Mouse (Mus musculus): ENCODE measurements around the gene Eef2k.

Gene Eef2k

DNA sequence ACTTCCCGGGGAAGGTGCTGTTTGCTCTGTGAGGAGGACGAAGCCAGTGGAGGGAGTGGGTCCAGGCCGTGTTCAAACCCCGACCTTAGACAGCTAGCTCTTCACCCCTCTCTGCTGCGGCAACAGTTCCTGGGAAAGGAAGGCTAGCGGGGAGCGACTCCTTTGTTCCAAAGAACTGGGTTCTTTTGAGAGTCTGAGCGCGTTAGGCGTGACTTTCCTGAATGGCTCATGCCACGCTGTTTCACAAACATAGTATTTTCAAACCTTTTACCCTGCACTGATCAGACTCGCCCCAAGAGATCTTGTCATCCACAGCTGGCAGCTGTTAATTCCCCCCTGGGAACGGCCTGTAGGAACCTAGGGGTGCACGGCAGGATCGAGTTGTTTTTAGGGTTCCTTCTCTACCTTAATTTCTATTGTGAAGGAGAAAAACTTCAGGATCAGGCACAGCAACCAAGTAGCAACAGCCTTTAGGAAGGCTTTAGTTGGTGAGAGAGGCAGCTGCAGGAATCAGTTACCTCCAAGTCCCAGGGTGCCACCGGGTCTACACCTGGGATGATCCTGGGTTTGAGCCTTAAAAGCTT is 1.3 kb downstream of the Eef2k start:
- DNase-seq (ENCODE audit: extremely low spot score), result peak; percentile 27

DNA sequence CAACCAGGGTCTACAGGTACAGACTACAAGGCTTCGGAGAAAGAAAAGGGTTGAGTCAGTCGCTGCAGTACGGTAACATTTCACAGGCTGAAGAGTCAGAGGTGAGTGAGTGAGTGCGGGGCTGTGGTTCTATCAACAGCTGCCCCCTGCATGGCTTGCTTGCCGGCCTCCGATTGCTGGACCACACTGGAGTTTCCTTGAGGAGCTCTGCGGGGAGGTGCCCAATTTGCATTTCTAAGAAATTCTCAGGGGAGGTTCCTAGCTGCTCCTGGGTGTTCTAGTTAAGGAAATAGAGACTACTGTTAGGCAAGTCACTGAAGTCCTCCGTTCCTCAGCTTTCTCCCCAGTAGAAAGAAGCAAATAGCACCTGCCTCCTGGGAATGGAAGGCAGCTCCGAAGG is 2.1 kb downstream of the Eef2k start:
- no peak for DNase-seq (ENCODE audit: extremely low spot score)

DNA sequence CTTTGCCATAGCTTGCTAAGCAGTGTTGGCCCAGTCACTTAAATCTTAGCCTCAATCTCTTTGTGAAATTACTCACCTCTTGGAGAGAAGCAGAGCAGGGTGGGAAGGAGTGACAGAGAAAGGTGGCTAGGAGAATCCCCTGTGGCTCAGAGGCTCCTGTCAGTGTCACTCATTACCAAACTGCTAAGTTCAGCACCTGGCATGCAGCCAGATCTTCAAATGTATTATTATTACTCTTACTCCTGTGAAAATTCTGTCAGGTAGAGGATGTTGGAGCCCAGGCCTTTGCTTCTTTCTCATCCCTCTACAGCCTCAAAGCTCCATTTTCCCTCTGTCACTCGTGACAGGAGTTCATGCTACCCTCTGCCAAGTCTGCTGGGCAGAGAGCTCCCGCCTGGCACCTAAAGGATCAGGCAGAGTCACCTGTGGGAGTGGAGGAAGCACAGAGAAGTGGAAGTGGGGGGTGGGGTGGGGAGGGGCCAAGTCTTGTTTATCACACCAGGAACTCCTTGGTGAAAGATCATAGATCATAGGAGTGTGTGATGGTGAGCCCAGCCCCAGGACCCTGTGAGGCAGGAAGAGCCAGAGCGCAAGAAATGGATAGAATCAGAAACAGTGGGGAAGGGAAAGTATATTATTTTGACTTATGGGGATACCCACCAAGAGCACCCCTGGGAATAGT is 6.3 kb downstream of the Eef2k start:
- no peak for DNase-seq (ENCODE audit: extremely low spot score)

DNA sequence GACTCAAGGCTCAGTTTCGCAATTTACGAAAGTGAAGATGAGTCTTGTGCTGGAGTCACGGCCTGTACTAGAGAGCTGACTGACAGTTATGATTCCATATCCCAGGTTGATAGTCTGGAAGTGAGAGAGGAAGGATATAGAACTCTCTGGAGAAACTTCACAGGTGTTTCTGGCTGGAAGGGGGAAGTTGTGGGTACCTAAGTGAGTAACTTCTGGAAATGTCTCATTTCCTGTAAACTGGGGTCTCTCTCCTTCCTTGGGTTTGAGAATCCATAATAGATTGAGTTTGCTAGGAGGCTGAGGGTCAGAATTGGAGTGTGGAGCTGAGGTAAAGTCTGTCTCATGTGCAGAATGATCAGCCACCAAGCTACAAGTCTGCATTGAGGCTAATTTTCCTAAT is 7.5 kb downstream of the Eef2k start:
- DNase-seq (ENCODE audit: extremely low spot score), result no peak

DNA sequence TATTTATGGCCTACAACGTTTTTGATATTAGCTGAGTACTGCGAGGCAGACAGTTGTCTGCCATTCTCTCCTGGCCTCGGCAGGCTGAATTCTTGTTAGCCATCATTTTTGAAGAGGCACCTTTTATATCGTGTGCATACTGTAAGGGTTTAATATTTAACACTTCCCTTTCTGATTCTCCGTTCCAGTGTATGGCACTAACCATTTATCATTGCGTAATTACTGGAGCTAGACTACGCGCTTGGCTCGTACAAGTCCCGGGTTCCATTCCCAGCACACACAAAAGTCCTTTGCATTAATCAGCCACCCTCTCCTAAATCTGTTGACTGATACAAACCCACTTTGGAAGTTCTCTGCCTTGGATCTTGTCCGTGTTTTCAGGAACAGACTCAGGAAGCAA is 17.2 kb downstream of the Eef2k start:
- DNase-seq (ENCODE audit: extremely low spot score), result no peak

DNA sequence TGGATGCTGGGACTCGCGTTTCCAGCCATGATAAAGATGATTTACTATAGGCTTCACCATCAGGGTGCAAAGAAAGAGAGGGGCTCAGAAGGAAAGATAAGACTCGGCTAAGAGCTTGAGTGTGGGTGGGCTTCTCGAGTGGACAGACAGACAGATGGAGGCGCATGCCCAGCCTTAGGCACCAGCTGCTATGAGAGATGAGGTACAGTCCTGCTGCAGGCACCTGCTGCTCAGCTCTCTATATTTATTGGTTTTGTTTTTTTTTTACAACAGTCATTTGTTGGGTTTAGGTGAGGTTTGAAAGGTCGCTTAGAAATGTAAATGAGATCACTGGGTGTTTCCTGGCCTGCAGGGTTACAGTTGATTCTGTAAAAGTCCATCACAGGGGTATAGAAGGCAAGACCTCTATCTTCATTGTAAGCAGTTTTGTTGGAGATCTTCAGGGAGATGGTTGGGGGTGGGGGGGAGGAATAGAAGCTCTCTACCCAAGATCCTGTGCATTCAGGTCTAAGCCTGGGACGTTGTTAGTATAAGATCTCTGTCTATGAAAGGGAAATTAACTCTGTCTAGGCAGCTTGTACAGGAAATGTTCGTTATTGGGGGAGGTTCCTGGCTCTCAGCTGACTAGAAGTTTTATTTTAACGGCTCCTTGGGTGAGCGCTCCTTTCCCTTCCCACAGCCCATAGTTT is 18.3 kb downstream of the Eef2k start:
- no peak for DNase-seq (ENCODE audit: extremely low spot score)

DNA sequence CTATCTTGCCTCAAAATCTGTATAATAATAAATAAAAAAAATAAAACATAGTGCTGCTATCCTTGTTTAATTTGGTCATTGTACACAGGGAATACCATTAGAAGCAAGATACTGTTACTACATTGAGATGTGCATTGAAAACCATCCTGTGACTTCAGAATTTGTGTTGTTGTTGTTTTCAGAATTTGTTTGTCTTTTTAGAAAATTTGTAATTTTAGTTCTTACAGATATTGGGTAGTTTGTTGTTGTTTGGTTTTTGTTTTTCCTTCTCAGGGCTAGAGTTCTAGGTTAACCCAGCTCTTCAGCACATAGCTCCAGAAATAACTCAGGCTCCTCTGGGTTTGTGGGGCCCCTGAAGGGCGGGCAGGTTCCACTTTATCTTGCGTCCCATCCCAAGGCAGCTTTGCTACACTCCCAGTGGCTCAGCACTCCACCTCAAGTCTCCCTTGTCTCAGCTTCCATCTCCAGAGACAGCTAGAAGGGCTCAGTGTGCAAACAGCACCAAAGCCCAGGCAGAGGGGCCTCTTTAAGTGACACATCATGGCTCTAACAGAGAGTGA is 18.9 kb downstream of the Eef2k start:
- DNase-seq (ENCODE audit: extremely low spot score), result no peak

DNA sequence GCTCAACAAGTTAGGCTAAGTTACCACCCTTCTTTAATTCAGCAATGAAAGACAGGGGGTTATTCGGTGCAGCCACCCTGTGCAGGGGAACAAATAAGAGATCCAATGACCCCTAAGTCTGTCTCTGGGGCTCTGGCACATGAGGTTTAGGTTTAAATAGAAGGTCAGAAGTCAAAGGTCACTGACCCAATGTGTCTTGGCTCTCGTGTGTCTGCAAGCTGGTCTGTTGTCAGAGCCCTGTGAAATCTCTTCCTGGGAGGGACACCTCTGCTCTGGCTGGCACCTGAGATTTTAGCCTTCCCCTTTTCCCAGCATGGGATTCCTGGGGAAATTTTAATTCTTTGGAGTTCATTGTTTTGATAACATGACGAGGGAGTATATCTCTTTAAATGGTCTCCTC is 19.6 kb downstream of the Eef2k start:
- peak; percentile 79 for DNase-seq (ENCODE audit: extremely low spot score)

DNA sequence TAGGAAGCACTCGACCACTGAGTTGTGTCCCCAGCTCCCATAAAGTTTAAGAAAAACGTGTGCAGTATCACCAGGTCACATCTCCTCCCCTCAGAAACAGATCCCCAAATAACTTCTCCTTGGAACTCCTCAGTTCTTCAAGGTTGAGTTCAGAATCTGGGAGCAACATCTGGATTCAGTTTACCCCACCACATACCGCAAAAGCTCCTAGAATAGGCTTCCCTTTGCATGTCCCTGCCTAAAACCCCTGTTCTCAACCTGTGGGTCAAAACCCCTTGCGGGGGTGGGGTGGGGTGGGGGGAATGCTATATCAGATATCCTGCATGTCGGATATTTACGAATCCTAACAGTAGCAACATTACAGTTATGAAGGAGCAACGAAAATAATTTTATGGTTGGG is 20.0 kb downstream of the Eef2k start:
- DNase-seq (ENCODE audit: extremely low spot score), result peak; percentile 46

DNA sequence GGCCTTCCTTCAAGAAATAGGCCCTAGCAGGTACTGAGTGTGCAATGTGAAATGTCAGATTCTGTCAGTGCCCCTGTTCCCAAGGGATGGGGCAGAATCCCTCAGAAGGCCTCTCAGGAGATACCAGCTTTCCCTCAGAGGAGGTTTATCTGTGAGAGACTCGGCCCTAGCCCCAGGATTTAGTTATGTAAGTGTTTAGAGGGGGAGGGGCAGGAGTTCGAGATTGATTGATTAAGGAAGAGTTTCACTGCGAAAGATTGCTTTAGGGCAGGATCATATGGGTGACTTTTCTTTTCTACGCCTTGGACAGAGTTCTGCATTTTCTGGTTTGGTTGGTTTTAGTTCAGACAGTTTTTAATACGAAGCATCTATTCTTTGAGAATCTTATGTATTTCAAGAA is 20.8 kb downstream of the Eef2k start:
- DNase-seq (ENCODE audit: extremely low spot score), result peak; percentile 38

DNA sequence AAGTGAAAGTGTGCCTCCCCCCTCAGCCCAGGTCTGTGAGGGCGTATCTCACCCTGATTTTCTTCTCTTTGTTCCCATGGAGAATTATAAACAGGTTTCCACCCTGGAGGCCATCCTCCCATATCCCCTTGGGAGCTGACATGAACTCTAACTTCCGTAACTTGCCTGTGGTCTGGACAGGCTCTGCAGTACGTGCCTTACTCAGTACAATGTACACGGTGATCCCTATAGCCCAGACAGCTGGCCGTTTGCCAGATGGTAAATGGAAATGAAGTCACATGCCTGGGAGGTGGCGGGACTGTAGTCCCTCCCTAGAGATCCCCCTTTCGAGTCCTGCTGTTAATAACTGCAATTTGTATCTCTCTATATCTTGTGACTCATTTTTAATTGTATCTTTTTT is 22.5 kb downstream of the Eef2k start:
- DNase-seq (ENCODE audit: extremely low spot score), result peak; percentile 57

DNA sequence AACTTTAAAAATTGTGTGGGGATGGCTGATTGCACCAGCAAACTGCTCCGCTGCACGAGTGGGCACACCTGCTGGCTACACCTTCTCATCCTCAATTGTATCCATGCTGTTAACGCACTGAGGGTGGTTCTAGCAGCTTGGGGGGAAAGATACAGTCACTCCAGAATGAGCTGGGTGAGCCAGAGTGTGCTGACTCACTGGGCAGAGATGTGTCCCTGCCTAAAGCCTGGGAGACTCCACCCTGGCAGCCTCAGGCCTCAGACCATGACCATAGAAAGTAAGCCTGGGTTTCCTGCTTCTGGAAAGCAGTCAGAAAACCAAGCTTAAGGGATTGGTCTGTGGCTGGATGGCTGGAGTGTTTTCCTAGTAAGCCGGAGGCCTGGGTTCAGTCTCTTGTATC is 23.2 kb downstream of the Eef2k start:
- no peak for DNase-seq (ENCODE audit: extremely low spot score)

DNA sequence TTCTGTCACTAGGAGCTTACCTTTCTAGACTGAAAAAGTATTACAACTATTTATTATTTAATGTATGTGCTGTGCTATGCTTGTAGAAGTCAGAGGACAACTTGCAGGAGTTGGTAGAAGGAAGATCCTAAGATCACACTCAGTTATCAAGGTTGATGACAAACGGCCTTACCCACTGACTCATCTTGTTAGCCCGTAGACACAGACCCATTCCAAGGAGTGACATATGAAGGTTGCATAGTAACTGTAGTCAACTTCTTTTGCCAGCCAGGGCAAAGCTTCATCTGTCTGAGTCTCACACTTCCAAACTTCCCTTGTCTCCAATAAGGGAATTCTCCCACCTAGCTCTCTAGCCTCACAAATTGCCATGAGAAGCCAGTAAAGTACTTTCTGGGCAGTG is 24.1 kb downstream of the Eef2k start:
- no peak for DNase-seq (ENCODE audit: extremely low spot score)

DNA sequence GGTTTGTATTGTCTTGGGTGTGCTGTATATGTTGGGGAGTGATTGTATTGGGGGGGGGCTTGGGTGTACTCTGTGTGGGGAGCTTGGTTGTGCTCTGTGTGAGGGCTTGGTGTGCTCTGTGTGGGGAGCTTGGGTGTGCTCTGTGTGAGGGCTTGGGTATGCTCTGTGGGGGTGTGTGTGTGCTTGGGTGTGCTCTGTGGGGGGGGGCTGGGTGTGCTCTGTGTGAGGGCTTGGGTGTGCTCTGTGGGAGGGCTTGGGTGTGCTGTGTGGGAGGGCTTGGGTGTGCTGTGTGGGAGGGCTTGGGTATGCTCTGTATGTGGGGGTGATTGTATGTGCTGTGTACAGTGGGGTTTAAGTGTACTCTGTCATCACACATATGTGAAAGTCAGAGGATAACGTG is 25.1 kb downstream of the Eef2k start:
- DNase-seq (ENCODE audit: extremely low spot score), result no peak

DNA sequence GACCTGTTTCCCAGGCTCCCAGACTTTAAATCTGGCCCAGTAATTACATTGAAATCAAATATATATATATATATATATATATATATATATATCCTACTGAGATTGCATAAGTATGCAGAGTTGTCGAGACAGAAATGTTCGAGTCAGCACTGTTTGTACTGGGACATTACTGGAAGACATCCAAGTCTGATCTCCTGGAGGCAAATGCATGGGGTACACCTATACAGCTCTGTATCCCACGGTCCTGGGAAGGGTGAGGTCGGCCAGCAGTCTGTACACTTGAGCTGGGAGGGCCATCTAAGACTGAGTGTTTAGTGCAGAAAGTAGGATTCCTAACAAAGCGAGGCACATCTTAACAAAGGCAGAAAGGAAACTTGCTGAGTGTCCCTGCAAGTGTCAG is 27.3 kb downstream of the Eef2k start:
- no peak for DNase-seq (ENCODE audit: extremely low spot score)

DNA sequence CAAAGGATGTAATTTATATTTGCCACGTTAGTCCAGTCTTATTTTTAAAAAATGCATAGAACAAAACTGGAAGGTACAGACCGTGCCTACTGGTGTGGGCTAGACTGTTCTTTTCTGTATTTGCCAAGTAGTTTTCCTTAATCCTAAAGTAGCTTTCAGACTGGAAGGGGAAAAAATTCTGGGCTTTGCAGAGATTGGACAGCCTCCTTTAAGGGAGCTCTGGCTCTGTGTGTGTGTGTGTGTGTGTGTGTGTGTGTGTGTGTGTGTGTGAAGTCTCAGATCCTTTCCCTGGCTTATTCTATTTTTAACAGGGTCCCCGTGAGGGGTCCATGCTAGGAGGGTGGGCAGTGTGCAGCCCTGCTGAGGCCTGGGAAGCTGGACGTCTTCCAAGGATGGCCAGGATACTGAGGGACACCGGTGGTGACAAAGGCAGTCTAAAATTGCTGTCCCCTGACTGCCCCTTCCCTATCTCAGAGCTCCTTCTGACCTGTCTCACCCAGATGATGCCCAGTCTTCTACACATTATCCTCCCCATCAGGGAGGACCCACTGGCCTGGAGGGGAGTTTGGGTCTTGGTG is 27.9 kb downstream of the Eef2k start:
- no peak for DNase-seq (ENCODE audit: extremely low spot score)

DNA sequence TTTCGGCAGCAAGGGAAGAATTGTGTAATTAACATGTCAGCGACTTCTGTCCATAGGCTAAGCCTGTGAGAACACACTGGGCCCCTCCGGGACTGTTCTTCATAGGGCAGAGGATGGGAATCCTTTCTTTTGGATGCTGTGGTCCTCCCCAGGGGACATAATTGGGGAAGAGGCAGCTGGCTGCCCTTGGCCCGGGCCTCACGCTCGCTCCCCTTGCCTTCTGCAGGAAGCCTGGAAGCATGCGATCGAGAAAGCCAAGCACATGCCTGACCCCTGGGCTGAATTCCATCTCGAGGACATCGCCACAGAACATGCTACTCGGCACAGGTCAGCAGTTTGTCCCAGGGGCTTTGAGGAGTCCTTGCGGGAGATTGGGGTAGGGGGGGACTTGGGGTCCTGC is 30.5 kb downstream of the Eef2k start:
- no peak for DNase-seq (ENCODE audit: extremely low spot score)

DNA sequence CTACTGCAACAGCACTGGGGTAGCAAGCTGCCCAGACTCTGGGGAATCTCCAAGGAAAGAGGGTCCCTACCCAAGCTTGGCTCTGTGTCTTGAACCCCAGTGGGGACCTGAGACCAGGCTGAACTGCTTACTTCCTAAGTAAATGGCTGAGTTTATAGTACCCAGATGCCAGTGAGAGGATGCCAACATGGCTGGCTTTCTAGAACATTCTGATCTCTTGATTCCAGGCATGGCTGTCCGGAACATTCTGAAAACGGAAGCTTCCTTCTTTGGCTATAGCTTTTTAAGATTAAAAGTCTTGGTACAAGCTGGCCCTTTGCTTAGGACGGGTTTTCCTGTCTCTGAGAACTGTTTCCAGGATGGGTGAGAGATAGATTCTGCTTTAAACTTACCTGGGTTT is 31.4 kb downstream of the Eef2k start:
- no peak for DNase-seq (ENCODE audit: extremely low spot score)

DNA sequence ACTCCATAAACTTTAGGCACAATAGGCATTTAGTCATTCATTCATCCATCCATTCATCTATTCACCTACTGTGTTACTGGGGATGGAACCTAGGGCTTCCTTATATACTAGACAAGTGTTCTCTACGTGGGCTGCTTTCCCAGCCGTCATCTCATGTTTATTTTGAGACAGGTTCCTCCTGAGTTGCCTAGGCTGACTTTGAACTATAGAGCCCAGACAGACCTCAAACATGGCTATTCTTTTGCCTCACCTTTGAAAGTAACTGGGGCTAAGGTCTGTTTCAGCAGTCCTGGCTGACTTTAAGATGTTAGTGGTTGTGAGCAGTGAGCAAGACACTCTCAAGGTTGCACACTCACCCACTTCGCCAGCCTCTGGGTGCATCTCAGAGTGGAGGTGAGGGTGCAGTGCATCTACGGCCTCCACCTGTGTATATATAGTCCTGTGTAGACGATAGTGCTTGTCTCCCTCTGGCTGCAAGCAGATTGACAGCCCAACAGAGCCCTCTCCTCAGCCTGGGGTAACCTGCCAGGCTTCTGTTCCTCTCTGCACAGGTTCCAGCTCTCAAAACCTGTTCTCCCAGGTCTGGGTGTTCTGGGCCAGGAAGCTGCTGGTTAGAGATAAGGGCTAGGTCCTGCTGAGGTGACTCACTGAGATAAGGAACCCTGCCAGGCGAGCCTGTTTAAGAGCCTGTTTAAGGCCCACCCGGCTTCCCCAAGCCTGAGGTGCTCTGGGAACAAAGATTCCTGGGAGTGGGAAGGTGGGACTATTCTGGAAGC is 32.3 kb downstream of the Eef2k start:
- no peak for DNase-seq (ENCODE audit: extremely low spot score)

DNA sequence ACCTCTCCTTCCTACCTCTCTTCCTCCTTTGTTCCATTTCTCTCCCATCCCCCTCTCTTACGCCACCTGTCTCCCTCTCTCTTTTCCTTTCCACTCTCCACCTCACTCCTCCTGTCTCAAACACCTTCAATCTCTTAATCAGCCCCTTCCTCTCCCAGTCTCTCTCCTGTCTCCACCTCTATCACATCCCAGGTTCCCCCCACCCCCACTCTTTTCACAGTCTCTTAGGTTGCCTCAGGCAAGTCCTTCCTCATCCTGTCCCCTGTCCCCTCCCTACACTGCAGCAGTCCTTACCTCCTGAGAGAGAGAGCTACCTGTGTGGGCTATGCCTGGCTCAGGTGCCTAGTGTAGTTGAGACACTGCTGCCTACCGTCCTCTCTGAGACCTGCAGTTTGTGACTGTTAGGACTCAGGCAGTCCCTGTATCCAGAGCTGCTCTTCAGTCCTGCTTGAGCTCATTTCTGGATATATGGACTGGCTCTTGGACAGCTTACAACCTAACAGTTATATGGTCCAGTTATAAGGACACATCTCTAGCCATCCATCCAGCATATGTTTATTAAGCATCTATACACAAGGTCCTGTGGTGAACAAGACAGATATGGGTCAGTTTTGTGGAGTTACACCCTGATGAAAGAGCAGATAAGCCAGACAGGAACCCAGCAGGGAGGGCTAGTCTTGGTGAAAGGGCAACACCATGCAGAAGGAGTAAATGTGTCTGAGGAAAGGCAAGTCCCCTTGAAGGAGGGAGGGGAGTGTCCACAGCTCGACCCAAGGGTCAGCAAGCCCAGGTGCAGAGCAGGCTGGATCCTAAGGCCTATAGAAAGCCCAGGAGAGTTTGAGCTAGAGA is 33.1 kb downstream of the Eef2k start:
- DNase-seq (ENCODE audit: extremely low spot score), result no peak

DNA sequence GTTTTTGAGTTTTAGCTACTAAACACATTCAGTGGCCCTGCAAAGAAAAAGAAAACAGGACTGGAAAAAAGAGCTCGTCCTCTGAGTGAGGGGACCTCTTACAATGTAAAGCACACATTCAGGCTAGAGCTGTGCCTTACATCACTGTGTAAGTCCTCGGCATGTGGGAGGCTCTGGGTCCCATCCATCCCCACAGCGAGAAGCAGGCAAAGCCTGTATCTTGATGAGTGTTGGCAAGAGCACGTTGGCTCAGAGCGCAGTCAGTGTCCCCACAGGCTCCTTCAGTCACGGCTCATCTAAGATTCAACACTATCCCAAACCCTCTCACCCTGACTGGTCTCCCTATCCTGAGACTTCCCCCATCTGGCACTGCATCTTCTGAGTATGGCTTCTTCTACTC is 35.6 kb downstream of the Eef2k start:
- no peak for DNase-seq (ENCODE audit: extremely low spot score)

Measured in embryo, embryonic 9.5 days (tissue).